Mouse (Mus musculus) cerebellum, postnatal 14 days (tissue): ENCODE measurements around the gene Prrx1.

Experiments
- DNase-seq, 2 experiments: peaks; one replicate each; pipeline ENCODE4 v3.0.0; 2021; ENCODE audit warnings: mixed read lengths in 2 of 2

The Prrx1 gene

DNA sequence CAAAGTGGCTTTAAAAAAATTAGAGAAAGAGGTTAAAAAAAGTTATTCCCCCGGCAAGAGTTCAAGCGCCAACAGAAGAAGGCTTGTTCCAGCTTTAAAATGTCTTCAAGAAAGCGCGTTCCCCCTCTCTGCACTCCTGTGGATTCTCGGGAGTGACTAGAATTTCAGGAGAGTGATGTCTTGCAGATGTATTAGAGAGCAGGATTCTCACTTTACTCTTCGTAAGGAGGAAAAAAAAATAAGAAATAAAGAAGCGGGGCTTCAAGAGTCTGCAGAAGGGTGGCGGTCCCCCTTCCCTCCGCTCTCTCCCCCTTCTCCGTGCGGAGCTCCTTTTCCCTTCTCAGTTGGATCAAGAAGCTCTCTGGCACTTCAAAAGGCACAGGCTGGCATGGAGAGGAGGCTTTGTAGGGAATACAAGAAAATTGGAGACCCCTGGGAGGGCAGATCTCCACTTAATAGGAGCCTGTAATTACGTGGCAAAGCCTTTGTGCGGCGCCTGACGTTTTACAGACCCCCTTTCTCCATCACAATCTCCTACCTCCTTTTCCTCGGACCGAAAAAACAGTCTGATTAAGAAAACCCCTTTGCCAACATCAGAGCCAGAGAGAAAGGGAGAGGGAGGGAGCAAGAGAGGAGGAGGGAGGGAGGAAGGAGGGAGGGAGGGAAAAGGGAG lies at the start of gene Prrx1:
Gene Prrx1, minus strand, starts transcription at position 610 of the 673 bp plus-strand sequence.
- DNase-seq, result peak; percentile 12 to 20

DNA sequence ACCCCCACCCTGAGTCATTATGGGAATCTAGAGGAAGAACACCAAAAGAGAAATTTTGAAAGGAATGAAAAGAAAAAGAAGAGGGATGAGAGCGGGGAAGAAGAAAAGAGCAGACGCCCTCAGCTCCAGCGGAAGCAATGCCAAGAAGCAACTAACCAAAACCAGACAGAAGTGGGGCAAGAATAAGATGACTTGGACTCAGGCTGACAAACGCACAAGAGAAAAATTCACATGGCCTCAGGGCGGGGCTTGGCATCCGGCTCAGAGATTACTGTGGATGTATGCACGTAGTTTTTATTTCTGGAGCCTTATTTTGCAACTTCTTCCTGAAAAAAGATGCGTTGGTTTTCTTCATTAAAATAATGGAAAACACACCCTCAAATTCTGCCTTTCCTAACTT lies 48.7 kb upstream of the Prrx1 start:
- no peak for DNase-seq

DNA sequence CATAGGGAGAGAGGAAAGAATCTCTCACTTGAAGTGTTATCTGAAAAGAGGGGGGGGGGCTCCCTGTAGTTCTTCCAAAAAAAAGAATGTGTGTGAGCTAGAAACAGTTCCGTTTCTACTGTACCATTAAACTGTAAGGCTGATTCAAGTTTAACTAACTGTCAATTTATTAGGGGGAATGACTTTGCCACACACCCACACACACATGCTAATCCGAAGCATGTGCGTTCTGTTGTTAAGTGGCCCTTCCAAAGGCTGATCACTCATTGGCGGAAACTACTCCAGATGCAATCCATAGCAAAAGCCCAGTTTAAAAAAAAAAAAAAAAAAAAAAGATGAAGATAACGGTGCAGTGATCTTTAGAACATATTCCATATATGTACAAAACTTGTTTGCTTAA lies 47.9 kb upstream of the Prrx1 start:
- no peak for DNase-seq

DNA sequence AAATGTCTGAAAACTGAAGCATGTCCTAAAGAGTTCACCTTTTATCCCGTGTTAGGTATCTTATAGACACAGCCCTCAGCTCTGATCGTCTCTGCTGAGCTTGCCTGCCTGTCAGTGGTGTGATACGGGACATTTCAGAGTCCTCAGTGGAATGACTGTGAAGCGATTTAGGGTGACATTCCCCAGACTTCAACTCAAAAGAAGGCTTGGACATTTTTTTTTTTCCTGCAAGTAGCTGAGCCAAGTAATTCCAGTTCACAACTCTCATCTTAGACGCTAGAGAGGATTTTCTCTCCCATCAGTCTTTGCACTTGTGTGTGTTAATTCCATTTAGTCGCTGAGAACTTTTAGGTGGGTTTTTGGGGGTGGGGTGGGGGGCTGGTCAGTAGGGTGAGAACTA lies 47.3 kb upstream of the Prrx1 start:
- no peak for DNase-seq

DNA sequence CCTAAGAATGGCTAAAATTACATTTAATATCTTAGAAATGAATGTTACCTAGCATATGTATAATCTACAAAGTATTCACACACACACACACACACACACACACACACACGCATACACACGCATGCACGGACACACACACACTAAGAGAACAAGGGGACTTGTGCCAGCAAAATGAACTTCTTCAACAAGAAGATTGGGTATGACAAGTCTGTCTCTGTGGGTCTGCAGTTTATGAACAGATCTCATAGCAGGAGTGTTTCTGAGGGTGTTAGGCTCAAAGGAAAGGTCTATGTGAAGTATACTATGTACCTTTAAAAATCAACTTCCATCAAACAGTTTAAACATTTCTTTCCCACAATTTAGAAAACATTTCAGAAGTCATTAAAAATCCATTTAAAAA lies 46.0 kb upstream of the Prrx1 start:
- DNase-seq, result no peak

DNA sequence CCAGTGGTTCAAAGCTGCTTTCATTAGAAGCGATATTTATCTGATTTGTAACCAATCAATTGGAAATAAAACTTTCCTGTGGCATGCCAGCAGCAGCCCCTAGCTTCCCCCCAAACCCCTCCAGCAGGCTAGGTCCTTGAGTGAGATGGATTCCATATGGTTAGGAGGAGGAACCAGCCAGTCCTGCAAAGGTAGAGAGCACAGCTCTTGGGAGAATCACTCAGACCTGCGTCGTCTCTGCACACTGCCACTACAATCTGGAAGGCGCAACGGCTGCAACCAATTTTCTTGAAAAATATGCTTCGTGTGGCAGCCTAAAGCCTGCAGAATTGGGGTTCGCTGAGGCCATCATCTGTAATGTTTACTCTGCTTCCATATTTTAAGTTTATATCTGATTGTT lies 44.7 kb upstream of the Prrx1 start:
- no peak for DNase-seq

DNA sequence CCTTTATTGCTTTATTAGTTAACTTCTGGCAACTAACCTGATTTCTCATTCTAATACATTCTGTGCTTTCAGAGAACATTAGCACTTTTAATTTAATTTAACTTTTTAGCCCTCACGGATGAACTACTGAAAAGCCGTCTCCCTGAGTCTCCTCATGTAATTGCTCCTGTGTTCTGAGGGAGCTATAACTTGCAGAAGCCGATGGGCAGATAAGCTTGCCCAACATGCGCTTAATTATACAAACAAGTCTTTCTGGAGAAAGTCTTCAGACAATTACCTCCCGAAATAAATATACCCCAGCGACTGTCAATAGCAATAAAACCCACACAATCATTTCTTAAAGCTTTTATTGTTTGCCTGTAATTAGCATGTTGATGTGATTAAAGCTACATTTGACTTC lies 44.2 kb upstream of the Prrx1 start:
- no peak for DNase-seq

DNA sequence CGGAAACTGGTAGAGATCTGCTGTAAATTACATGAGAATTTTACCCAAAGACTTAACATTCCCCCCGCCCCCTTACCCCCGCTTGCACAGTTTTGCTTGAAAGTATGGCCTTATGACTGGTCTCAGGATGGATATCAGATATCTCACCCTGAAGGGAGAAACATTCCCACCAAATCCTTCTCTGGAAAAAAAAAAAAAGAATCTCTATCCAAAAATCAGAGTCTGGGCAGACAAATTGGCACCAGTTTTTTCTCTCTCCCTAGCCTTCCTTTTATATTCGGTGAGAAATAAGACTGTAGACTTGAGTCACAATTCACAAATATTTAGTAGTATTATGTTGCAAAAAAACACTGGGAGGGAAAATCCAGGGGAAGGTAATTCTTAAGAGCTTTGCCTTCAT lies 42.7 kb upstream of the Prrx1 start:
- no peak for DNase-seq

DNA sequence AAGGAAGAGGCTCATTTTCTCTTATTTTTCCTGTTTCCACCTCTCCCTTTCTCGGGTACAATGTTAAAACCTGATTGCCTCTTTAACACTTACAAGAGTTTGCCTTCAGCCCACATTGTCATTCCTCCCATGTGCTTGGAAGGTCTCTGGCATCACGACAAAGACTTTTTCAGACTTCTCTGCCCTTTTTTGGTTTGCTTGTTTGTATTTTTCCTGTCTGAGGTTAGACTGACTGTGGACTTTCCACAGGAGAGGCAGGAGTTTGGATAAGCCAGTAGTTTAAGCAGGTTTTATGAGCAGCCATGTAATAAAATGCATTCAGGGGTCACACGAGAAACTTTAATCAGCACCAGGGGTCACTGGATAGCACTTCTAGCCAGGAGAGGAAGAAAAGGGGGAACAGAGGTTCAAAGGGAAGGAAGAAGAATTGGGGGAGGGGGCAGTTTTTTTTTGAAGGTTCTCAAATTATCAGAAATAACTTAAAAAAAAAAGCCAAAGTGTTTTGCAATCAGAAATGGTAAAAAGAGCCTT lies 42.2 kb upstream of the Prrx1 start:
- no peak for DNase-seq

DNA sequence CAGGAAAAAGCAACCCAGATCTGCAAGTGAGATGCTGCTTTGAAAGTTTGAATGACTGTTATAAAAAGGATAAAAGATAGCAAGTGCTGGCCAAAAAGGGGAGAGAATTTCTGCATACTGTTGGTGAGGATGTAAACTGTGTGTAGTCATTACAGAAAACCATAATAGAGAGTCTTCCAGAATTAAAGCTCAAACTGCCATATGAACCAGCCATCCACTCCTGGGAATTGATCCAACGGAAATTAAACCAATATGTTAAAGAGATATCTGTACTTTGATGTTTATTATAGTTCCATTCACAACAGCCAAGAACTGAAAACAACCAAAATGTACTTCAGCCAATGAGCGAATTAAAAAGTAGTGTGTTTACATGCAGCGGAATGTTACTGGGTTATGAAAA lies 37.5 kb upstream of the Prrx1 start:
- no peak for DNase-seq

DNA sequence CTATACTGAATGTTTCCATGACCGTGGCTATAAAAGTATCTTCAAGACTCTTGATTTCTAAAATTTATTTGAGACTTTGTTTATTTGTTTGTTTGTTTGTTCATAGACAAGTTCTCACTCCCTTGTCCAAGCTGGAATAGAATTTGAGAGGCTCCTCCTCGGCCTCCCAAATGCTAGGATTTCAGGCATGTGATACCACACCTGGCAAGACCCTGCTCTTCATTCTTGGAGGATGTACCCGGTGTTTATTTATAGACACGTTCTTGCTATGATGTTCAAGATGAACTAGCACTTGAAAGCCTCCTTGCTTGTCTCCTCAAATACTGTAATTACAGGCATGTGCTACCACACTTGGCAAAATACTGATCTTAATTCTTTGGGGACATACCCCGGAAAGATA lies 32.0 kb upstream of the Prrx1 start:
- DNase-seq, result no peak

DNA sequence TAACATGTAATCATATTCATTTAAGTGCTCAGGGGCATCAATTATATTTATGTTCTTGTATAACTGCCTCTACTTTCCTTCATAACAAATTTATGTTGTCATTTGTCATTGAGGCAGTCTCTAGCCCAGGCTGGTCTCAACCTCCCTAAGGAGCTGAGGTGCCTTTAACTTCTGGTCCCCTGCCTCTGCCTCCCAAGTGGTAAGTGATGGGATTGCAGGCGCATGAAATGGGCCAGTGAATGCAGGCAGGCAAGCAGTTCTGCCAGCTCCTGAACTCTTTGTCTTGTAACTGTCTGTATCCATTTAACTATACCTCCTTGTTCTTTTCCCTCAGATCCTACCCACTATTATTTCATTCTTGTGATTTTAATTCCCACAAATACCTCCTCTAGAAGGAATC lies 31.4 kb upstream of the Prrx1 start:
- no peak for DNase-seq

DNA sequence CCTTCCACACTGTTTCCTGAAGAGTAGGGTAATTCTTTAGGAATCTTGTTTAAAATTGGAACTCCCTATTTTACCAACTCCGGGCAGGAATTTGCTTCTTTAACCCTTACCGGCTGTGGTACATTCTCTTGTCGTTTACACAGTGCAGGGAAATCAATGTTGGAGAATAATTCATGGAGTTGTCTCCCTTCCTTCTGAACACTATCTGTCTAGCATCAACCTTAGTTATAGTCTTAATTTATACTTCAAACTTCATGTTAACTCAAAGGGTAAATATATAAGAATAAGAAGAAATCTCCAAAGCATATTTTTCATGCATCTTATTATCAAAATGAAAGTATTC lies 25.7 kb upstream of the Prrx1 start:
- no peak for DNase-seq

DNA sequence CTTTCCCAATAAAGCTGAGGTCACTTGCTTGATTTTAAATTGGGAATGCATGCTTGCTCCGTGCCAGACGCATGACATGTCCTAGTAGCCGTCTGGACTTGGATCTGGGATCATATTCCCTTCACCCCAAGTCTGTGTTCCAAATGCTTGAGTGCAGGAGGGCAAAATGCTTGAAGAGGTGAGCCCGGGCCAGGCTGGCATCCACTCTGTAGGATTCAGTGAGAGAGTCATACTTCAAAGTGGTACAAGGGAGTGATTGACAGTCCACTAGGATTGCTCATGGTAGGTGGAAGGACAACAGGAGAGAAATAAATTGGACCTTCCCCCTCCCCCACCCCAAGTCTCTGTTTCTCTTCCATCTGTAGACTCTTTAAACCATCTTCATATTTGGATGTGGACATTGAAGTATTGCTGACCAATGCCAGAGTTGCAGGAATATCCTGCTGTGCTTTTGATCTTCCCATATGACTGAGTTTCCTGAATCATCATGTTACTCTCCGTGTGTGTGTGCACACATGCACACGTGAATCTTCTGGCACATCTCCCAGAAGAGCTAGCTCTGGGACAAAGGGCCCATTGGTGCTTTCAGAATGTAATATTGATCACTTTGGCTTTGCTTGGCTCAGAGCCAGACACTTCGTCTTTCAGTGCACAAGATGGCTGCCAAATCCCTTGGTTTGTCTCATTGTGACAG lies 25.2 kb upstream of the Prrx1 start:
- DNase-seq, result peak; percentile 50 to 54

DNA sequence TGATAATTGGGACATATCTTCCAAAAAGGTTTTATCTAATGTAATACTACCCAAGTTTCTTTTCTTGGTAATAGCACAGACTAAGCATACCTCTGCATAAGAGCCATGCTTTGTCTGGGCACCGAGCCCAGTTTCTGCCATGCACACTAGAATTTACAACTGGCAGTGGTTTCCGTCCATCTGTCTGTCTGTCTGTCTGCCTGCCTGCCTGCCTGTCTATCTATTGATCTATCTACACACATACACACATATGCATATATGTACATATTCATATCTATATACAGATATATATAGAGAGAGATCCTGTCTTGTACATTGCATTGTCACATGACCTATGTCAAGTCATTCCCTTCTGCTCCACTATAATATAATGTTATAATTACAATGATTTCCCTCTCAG lies 24.3 kb upstream of the Prrx1 start:
- DNase-seq, result peak; percentile 47 to 50

DNA sequence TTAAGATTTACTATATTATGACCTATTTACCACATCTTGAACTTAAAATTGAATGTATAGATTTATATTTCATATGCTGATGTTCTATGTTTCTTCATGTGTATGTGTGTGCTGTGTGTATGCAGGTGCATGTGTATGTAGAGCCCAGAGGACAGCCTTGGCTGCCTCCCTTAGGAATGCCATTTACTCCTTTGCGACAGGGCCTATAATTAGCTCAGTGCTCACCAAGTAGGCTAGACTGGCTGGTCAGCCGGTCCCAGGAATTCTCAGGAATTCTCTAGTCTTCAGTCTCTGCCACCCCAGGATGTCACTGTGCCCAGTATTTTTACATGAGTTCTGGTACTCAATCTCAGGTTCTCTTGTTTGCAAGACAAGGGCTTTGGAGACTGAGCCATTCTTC lies 13.8 kb upstream of the Prrx1 start:
- no peak for DNase-seq

DNA sequence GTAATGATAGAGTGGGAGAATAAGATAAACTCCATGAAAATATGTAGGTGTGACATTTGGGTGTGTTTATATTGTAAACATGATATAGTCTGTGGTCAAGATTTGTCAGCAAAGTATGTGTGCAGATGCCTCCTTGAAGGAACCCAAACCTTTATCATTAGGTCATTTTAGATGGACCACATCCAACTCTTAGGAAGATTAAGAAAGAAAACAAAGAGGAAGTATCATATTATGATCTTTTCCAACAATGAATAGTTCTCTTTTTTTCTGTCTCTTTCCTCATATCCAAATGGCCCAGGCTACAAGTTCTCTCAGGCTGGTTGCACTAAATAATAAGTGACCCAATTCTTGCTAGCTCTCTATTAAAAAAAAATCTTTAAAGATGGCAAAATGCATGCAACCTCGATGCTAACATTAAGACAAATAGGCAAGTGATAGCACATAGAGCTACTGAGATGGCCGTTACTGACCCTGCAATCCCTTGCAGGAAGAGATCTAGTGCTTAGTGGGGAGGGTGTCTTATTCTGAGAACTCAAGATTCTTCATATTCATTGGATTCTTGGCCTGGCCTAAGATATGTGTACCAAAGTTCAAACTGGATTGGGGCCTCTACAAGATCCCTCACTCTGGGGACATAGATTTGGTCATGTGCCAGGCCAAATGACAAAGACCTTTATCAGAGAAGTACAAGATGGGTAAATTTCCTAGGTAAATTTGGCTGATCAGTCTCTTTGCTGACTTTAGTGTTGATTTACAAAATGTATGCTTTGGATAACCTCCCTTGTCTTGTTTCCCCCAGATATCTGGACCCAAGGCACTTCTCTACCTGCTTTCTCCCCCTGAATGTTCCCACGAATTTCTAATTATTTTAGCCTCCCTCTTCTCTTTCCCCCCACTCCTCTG lies 6.4 kb upstream of the Prrx1 start:
- DNase-seq, result no peak

DNA sequence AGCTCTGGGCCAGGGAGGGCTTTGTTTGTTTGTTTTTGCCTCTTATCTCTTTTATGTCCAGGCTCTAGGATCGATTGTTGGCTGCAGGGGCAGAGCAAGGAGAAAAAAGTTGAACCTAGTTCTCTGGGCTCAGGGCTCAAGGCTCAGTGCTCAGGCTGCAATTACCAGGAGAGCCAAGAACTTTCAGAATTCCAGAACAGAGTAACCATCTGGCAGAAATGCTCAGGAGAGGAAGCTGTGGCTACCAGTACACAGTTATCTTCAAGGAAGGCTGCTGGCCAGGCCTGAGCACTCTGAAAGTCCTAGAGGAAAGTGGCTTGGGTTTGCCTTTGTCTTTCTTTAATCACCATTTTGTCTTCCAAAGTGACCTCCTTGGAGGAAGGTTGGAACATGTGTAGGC lies 3.4 kb upstream of the Prrx1 start:
- no peak for DNase-seq

DNA sequence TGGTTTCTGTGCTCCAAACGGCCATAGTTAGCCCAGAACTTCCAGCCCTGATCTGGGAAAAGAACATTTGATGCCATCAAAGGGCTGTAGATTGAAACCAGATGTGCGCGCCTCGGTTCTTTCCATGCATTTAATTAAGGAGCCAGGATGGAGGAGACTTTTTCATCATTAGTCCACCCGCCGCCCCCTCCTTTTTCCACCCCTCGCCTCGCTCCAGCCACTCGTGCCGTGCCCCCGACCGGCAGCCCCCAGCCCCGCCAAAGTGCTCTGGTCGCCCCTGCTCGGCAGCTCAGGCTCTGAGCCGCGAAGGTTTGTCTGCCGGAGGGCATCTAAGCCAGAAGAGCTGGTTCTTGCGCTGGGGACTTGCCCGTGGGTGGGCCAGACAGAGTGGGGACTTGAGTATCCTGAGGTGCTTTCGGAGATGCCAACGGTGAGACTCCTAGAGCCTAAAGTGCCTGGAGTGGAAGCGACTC lies 1.4 kb upstream of the Prrx1 start:
- DNase-seq, result peak in 1 of 2 experiments; percentile 4

DNA sequence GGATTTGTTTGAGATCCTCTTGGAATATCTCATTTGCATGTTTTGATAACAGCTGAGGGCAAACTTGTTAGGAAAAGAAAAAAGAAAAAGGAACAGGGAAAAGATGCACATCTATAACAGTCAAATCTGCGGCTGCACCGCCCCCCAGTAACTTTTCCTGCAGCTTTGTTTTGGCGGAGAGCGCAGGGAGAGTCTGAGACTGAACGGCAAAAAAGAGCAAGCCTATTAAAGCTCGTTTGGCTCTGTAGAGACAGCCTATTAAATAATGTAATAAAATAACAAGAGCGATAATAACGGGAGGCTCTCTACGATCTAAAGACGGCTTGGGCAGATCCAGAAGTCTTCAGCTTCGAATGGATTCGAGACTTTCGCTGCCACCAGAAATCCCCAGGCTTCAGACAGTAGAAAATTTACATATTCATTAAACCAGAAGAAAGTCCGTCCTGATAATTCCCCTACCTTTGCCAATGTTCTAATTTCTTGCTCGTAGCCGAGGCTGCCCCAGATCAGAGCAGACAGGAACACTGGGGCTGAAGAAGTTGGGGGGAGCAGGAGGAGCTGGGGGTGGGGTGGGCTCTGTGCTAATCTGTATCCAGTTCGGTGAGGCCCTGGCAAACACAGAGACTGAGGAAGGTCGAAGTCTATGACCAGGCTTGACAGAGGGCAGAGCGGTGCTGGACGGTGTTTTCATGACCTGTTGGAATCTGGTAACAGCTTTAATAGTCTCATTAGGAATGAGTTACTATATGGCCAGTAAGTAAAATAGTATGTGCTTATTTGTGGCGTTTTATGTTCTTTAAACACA lies 613 bp upstream of the Prrx1 start:
- DNase-seq, result peak in 1 of 2 experiments; percentile 13

DNA sequence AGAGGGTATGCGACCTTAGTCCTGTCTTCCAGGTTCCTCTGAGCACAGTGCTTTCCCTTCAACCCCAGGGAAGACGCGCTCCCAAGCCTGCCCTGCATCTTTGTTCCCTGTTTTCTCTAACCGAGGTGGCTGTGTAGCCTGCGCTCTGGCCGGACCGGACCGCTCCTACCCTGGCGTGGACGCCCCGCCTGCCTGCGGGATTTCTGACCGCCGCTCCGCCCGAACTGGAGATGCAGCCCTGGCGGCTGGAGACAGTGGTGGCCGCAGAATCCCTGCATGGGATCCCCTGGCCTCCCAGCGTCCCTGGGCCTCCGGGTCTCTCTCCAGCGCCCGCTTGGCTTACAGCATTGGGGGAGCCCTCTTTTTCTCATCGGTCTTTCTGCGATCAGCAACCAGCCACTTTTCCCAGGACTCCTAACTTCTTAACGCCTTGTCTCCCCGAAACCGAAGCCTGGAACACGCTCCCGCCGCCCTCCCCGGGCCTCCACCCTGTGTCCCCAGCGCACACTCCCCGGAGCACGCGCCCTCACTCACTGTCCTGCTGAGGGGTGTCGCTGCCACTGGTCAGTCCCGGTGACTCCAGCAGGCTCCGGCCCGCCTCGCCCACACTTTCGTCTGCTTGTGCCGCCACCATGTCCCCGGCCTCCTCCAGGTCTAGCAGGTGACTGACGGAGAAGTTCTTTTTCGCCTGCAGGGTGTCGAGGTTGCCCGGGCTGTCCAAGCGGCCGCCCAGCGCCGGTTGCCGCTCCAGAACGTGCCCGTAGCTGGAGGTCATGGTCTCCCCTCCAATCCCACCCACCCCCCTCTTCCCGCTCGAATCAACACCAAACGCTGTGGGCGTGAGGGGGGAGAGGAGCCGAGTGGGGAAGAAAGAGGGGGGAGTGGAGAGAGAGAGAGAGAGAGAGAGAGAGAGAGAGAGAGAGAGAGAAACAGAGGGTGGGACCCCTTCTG lies 1.4 kb downstream of the Prrx1 start:
- peak; percentile 23 to 32 for DNase-seq
